Mouse (Mus musculus) ovary, postnatal 14 days (tissue): ENCODE measurements around the gene Asb16.
A peak's percentile ranks its signal among the peaks of the same experiment; 100 is the strongest.

Experiments
- DNase-seq: peaks from one replicate; pipeline ENCODE4 v3.0.0; 2022; ENCODE audit warnings: low spot score

Asb16 gene

GRCm38 (mm10) chr11:102287485-102287884, 18.9 kb downstream of the Asb16 start:
- DNase-seq = no peak

DNA sequence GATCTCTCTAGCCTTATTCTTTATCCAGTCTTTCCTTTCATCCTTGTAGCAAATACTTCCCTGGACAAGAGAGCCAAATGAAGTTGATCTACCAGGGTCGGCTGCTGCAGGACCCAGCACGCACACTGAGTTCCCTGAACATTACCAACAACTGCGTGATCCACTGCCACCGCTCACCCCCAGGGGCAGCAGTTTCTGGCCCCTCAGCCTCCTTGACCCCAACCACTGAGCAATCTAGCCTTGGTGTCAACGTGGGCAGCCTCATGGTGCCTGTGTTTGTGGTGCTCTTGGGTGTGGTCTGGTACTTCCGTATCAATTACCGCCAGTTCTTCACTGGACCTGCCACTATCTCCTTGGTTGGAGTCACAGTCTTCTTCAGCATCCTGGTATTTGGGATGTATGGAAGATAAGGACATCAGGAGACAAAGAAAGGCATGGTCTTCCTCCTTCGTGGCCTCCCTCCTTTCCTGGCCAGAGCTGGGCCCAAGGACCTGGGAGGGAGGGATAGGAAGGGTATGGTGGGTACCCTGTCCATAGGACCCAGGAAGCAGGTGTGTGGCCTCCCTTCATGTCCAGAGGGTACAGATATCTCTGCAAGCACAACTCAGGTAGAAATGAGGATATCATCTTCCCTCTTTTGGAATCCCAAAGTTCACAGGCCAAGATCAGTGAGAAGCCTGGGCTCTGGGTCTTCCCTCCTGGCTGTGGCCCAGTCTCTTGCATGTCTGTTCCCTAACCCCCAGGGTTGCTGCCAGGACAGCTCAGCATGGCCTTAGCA, 19.7 kb downstream of the Asb16 start:
- no peak for DNase-seq

DNA sequence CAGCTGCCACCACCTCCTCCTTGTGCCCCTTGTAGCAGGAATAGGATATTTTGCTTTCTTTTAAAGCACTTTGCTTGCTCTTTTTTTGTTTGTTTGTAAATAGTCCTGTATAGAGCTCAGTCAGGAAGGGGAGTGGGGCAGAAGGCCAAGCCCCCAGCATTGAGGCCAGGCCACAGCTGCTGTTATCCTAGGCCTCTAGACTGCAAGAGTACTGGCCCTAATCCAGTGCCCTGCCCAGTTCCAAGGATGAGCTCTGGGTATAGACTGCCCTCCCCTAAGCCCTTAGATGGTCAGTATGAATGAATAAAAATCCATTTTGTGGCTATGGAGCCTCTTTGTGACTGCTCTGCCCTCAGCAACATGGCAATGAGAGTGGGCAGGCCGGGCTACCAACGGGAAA, 20.4 kb downstream of the Asb16 start:
- DNase-seq = no peak

DNA sequence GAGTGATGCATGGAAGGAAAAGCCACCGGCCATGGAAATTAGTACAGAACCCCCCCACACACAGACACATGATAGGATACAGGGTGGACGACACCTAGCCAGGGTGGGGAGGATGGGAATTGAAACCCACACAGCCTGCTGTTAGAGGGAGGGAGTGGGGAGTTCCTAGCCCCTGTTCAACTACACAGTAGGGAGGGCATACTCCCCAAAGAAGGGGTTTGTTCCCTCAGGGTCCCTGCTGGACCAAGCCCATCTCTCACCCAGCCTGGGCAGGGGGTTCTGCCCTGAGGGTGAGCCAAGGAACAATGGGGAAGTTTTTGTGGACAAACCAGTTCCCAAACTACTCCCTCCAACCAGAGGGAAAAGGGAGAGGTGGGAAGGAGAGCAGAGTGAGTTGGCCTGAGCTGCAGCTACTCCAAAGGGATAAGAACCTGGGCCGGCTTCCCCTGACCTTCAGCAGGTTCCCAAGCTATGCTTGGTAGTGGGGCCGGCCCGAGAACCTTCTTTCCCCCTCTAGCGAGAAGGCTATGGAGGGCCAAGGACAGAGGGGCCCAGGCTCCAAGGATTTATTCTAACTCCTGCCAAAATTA, 21.1 kb downstream of the Asb16 start:
- no peak for DNase-seq

DNA sequence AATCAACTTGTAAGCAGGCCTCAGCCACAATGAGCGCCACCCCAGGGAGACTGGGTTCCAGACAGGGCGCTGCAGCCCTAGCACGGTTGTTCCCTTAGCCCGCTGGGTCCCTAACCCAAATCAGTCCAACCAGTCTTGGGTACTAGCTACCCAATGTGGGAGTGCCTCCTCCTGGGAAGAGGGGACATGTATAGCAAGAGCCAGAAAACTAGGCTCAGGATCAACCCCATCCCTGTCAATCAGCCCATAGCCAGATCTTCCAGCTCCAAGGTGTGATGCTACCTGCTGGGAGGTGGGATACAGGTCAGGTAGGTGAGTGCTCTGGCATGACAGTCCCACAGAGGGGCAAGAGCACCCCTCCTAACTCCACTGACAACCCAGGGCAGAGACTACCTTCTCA, 21.6 kb downstream of the Asb16 start:
- DNase-seq = no peak

DNA sequence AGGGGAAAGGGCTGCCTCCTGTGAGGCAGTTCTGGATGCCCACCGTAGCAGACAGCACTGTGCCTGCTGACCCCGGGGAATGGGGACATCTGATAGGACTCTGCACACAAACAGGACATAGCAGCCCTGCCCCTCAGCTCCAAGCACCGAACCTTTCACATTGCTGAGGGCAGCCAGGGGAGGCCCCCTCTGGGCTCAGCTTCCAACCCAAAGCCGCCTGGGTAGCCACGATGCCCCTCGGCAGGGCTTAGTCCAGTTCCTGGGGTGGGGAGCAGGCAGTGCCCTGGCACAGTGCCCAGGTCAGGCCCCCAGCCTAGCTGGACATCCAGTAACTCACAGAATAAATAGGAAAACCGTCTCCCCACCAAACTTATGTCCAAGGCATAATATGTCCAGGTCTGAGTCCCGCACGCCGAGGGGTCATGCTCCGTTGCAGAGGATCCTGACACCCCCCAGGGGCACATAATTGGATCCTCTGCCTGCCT, 22.6 kb downstream of the Asb16 start:
- DNase-seq = no peak

- DNase-seq = no peak
Observed at GRCm38 (mm10) chr11:102293971-102294370, 25.4 kb downstream of the Asb16 start.

DNA sequence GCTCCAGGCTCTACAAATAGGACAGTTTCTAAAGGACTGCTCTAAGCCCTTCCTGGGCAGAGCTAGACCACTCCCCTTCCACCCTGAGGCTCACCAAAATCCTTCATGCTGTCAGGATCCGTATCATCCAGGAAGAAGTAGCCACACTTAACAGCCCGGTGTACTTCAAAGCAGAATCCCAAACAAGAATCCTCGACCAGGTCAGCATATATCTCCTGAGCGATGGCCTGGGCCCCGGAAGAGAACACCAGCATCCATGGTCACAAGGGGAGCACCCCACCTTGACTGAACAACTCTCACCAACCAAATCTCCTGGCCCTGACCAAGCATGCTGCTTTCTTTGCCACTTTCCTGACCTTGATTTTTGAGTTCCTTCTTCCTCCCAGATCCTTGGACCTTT, 25.9 kb downstream of the Asb16 start:
- DNase-seq = no peak

- DNase-seq = no peak
Observed at GRCm38 (mm10) chr11:102294887-102295597, 26.5 kb downstream of the Asb16 start.

DNA sequence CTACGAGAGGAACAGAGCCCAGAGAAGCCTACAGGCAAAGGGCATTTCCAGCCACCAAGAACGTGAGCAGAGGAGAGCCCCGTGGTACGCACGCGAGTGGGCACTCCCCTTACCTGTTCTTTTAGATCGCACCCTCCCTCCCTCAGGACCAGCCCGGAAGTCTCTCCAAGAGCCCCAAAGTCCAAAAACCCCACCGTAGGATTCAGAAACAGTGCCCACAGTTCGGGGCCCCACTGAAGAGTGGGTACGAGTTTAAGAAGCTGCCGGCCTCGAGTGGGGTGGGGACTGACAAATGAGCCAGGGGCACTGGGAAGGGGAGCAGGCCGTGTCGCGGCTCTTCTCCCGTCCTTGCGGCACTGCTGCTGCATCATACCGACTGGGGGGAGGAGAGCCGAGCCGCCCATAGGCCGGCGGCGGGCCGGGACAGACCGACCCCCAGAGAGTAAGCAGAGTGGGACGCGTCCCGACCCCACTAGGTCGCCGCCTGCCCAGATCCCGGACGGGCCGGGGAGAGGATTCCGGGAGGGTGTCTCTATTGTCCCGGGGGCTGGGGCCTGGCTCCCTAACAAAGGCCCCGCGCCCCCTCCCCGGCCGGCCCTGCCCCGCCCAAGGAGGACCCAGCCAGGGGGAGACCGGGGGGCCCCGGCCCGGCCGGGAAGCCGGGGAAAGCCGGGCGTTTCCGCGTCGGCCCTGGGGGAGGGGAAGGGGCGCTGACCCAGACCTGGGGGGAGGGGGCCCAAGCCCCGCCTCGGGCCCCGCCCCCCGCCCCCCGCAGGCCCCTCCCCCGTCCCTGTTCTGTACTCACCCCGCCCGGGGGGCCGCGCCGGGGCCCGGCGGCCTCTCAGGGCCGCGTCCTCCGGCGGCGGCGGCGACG, 27.3 kb downstream of the Asb16 start:
- no peak for DNase-seq

DNA sequence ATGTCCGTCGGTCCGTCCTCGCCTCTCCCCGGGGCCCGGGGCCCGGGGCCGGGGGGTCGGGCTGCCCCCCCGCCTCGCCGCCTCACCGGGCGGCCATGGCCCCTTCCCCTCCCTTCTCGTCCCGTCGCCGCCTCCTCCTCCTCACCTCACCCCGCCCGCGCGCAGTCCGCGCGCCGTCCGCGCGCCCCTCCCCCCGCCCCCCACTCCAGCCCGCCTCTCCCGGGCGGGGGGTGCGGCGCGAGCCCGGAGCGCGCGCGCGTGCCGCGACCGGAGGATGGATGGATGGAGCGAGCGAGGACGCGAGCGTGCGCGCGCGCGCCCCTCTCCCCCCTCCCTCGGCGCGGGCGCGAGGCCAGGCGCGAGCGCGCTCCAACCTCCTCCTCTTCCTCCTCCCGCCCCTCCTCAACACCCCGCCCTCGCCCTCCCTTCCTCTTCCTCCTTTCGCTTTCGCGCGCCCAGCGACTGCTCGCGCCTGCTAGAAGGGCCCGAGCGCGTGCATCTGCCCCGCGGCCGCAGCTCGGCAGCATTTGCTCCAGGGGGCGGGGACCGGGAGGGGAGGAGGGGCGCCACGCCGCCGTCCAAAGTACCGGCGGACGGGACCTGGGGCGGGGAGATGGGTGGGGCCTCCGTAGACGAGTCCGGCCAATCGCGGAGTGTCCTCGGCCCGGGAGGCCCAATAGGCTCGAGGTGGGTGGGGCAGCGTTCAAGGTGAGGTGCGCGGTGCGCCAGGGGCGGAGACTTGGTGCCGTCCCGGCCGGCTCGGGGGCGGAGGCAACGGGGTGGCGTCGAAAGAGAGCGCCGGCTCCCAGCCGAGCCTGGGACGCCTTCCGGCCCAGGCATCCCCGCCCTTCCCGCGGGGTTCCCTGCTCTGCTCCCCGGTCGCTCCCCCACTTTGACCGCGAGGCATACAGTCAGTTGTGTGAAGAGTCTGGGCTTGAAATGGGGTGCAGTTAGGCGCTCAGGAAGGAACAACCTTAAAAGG, 28.2 kb downstream of the Asb16 start, which contains the start of gene Atxn7l3:
Gene Atxn7l3 (minus strand): TSS at position 141 of the 982 bp plus-strand sequence.
- DNase-seq = peak; percentile 94

DNA sequence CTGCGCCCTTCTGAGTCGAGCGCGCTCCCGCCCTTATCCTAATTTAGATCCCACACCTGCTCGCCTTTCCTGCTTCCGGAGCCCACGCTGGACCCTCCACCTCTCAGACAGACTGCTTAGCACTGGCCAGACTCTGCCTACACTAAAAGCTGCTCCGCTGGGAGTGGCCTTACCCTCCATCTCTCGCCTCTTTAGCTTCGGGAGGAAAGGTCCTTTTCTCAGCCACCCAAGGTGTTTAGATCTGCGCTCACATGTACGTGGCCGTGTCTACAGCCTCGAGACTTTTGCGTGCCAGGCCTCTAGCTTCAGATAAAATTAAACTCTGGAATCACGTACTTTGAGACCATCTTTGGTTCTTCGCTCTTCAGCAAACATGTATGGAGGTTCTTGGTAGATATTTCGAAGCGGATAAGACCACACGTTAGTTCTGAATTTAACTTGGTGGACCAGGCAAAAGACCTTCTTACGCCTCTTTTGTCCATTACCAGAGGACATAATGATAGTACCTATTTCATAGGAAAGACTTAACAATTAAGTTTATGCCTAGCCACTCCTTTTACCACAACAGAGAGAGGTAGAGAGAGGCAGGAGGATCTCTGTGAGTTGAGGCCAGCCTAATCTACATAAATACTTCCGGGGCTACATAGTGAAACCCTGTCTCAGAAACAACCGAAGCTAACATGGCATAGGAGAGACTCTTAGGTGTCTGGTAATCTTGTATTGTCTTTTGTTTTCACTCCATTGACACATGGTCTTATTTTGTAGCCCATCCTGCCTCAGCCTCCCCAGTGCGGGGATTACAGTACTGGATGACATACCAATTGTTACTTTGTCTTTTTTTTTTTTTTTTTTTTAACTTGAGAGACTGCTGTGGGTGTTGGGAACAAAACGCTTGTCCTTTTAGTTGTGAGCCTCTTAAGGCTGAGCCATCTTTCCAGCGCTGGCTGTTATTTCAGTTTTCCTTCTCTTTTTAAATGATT, 29.3 kb downstream of the Asb16 start:
- no peak for DNase-seq

DNA sequence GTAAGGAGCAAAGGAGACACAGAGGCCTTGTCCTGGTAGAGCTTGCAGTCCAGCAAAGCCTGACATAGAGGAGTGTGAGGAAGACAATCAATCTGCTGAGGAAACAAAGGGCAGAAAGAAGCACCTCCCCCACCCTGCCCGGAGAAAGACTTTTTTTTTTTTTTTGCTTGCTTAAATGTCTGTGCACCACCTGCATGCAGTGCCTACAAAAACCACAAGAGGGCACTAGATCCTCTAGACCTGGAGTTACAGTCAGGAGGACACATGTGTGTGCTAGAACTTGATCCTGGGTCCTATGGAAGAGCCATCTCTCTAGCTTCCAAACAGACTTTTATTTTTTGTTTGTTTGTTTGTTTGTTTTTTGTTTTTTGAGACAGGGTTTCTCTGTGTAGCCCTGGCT, 31.3 kb downstream of the Asb16 start:
- DNase-seq = peak; percentile 52

DNA sequence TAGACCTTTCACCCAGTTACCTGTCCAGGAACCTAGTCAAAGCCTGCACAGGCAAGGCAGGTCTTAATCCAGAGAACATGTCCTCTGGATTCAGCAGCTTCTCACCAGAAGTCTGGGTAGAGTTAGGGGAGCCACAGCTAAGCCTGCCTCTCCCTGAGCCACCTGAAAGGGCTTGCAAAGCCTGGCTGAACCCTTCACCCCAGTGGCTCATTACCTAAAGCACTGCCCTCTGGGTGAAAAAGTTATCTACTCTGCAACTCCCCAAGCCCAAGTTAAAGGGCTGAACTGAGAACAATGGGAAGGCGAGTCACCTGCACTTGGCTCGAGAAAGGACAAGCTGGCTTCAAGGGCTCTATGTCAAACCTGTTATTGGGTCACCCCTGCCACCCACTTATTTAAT, 35.6 kb downstream of the Asb16 start:
- DNase-seq = no peak

GRCm38 (mm10) chr11:102305359-102305758, 36.8 kb downstream of the Asb16 start:
- DNase-seq = no peak

GRCm38 (mm10) chr11:102308104-102308503, 39.6 kb downstream of the Asb16 start:
- DNase-seq = no peak

DNA sequence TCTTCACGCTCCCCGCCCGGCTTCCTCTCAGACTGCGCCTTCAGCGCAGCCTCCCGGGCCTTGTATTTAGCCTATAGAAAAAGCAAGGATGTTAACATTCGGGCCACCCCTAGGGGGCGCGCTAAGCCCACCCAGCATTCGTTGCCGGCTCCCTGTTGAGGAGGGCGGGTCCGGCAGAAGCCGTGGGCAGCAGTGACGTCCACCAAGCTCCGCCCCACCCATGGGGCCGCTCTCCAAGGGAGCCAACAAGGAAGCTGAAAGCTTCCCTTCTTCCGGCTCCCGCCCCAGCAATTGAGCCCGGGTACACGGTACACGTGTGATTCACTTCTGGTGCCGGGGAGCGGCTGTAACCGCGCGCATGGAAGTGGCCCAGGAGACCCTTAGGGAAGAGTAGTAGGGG, 40.4 kb downstream of the Asb16 start:
- peak; percentile 97 for DNase-seq

DNA sequence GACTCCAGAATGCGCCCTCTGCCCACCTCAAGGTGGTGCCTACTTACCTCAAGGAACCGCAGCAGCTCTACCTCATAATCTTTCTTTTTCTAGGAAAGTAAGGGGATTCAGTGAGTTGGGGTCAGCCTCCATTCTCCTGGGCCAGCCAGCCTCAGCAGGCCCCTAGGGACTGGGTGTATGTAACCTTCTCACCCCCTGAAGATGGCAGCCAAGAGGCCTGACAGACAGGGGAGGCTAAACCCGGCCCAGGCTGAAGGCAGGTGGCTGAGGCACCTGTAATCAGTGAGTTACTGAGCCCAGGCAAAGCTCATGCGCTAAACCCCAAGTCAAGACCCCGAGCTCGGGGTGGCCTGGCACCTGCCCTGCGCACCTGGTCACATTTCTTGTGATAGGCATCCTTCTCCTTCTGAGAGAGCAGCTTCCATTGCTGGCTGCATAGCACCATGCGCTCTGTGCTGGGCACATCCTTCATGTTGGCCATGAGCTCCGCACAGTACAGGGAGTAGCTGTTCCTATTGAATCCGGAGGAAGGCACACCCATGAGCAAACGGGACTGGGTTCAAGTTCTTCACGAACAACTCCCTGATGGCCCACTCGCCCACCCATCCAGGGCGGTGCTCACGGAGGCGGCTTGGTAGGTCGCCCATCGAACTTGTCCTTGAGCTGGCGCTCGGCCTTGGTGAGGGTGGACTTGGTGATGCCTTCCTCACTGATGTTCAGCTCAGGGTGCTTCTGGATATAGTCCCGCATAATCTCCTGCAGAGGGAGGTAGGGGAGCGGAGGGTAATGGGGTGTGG, 41.5 kb downstream of the Asb16 start:
- no peak for DNase-seq
